Mouse (Mus musculus) thymus, postnatal 10 days (tissue): Measurements from ENCODE around the gene Galnt13.
"Not testable (repeated sequence)": the region's sequence is repeated elsewhere in the genome, so short reads cannot be mapped to it uniquely, and the experiment has no call there.

Experiments used
- DNase-seq, 2 experiments: peaks; one replicate each; pipeline ENCODE4 v3.0.0; 2021; ENCODE audit warnings: low spot score in 2 of 2

Galnt13 gene

DNA sequence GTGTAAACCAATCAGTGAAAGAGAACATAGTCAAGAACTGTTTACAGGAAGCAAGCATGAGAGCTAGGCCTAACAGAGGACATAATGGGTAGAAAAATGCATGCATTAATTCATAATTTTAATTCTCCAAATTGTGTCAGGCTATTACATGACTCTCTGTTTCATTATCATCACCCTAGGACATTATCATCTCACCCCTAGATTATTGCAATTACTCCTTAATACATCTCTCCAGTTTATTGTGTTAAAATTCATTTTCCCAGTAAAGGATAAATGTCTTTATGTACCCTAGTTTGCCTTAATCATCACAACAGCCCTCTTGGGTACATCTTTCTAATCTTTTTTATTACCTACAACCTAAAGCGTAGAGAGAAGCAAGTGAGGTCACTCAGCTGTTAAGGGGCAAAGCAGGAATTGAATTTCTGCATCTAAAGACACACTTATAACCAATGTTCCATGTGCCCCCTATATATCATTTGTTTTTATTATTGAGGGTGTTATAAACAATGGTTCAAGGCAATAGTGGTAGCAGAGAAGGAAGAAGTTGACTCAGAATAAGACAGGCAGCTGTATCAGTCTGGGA, 479.1 kb downstream of the Galnt13 start:
- no peak for DNase-seq

GRCm38 (mm10) chr2:54936369-54936768, 500.3 kb downstream of the Galnt13 start:
- DNase-seq, result no peak

- no peak for DNase-seq
These were observed 501.2 kb downstream of the Galnt13 start for GRCm38 (mm10) chr2:54937306-54937705.

DNA sequence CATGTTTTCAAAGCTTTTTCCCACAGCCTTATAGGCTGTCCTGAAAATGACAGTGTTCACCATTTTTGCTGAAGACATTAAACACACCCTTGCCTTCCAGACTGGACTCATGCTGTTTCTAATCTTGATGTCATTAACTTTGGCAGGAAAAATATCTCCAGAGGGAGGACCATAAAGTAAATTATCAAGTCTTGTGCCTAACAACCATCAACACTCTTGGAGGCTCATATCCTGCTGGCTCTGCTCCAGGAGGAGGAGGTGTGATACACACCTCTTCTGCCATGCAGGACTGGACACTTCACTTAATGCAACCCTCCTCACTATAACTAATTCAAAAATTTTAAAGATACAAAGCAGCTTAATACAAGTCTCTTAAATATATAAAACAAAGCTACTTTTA, 502.0 kb downstream of the Galnt13 start:
- DNase-seq, result no peak

DNA sequence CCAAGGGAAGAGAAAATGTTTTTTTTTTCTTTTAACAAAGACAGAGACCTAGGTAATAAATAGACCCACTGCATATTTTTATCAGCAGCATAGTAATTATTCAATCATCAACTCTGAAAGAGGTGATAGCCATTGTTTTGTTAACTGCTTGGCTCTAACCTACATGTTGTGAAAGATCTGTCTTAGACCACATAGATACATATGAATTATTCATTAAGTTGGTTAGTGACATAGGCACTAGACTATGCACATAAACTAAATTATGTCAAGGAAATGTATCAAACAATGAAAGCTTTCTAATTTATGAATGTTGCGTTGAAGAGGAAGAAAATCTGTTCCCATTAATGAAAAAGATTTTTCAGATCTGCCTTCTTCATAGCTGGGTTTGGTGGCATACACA, 507.3 kb downstream of the Galnt13 start:
- no peak for DNase-seq

- no peak for DNase-seq
These were observed 547.7 kb downstream of the Galnt13 start for GRCm38 (mm10) chr2:54983839-54984238.

DNA sequence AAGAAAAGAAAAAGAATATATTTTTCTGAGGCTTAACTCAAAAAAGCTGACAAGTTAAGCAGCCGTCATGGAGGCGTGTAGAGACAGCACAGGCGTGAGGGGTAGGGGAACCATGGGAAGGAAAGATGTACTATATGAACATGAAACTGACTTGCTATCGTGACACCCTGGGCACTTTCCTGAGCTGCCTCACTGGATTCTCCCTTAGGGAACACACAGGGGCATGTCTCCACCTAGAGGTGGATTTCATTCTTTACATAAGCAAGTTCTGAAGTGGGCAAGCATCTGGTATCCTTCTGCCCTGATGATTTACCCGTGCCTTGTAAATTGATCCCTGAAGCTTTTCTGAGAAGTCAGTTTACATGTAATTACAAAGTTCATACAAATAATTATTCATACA, 586.4 kb downstream of the Galnt13 start:
- DNase-seq, result not testable (repeated sequence)

DNA sequence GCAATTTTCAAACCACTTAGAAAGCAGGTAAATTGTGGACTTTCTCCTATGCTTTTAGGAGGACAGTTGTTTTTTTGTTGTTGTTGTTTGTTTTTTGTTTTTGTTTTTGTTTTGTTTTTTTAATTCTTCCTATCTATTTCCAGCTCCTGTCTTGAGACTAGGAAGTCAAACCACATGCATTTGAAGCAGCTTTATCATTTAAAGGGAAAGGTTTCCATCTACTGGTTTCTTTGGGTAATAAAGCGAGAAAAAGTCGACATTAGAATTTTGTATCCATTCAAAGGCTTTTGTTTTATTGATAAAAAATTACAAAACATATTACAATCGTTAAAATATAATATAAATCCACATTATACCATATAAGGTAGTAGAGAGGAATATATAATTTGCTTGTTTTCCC, 598.5 kb downstream of the Galnt13 start:
- no peak for DNase-seq

GRCm38 (mm10) chr2:55065469-55066315, 629.6 kb downstream of the Galnt13 start:
- no peak for DNase-seq

- DNase-seq, result no peak
These were observed 649.5 kb downstream of the Galnt13 start for GRCm38 (mm10) chr2:55085580-55085979.

DNA sequence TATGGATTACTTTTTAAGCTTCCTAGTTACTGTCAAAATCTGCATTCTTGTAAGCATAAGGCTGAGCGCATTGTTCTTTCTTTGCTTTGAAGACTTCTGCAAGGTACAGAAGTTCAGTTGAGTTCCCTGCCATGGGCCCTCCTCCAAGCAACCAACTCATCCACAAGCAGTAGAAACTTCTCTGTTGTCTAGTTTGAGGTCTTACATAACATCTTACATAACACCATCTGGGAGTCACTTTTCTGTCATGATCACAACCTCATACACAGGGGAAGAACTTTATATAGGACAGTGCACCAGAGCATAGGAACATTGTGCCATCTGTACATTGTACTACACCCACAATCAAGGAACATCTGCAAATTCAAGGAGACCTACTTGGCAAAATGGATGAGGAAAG, 651.9 kb downstream of the Galnt13 start:
- no peak for DNase-seq

GRCm38 (mm10) chr2:55090332-55090731, 654.2 kb downstream of the Galnt13 start:
- no peak for DNase-seq

- DNase-seq, result no peak
These were observed 655.4 kb downstream of the Galnt13 start for GRCm38 (mm10) chr2:55091495-55091894.

DNA sequence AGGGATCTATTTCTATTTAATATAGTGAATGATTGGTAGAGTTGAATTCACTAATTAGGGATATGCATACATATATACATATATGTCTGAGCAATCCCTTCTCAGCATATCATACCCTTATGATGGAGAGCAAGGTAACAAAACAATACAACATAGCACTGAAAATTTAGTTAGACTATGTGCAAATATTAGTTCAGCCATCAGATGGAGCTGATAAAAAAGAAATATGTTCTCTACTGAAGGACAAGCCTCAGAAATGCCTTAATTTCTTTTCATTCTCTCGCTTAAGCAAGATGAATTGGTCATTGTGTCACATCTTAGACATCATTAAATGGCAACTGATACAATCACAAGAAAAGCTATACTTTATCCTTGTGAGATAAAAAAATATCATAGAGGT, 663.0 kb downstream of the Galnt13 start:
- DNase-seq, result no peak

GRCm38 (mm10) chr2:55101279-55101678, 665.2 kb downstream of the Galnt13 start:
- no peak for DNase-seq

DNA sequence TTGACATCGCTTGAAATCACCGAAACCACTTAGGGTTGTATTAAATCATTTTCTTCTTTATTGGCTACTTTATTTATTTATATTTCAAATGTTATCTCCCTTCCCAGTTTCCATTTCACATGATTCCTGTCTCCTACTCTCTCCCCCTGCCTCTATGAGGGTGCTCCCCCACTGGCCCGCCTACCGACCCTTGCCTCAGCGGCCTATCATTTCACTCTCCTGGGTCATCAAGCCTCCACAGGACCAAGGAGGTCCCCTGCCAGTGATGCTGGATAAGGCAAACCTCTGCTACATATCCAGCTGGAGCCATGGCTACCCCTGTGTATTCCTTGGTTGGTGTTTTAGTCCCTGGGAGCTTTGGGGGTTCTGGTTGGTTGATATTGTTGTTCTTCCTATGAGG, 667.4 kb downstream of the Galnt13 start:
- no peak for DNase-seq

DNA sequence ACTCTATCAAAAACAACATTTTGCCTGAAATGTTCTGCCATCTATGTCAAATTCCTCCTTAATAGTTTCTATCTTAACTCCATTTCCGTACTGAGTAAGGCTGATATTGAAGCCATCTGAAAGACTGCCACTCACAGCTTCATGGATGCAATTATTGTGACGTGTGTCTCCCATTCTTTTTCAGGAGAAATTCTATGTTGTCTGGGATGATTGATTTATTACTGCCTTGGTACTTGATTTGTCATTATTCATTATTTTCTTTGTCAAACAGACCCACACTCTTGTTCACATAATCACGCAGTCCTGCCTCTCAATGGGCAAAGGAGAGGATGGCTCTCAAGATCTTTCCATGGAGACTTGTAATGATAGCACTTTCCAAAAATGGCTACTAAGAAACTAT, 671.7 kb downstream of the Galnt13 start:
- no peak for DNase-seq

- no peak for DNase-seq
These were observed 717.0 kb downstream of the Galnt13 start for GRCm38 (mm10) chr2:55153089-55153488.

DNA sequence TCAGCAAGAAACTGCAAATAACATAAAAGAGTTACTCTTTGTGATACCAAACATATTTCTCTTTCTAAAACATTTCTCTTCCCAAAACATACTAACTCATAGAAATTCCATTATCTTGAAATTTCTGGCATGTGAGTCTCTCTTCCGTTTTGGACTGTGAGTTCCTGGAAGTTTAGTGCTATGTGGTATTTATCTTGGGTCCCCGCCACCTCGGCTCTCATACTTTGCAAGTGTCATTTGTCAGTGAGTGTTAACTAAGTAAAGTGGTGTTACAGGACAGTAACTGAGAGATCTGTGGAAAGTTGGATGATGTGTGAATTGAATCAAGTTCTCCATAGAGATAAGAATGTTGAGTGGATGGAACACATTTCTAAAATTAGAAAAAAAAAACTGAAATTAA, 728.7 kb downstream of the Galnt13 start:
- no peak for DNase-seq
